Comparison of ENCODE assay signal across 16 mouse cellular contexts in the genomic region with DNA sequence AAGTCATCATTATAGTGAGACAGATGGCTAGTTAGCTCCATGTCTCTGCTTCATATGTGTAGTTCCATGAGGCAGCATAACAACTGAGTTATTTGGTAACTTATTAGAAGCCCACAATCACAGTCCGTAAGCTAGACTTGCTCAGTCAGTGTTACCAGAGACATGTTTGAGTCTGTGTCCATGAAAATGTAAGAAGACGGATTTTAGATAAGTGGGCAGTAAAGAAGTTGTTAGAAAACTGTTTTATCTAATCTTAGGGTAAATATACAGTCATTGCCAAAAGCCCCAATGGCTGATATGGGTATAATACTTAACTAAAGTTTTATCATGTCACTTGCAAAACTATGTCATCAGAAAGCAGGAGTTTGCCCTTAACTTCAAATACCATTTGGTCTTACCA.
"Had no signal": no experiment of that assay in that cellular context is flagged by ENCODE, and none has a peak within 500 bp of the region (broad histone marks: within the 10 kb centered on the region; RNA-seq: fewer than 3 reads in every experiment).

No protein-coding gene starts in this region.

- H3K4me1 ChIP-seq: liver, embryonic 13.5 days; liver, embryonic 15.5 days; megakaryocyte, embryonic 14.5 days; midbrain, embryonic 13.5 days; midbrain, embryonic 15.5 days; neural tube, embryonic 12.5 days; stomach, embryonic 15.5 days had no signal

- H3K9me3 ChIP-seq: liver, embryonic 13.5 days; liver, embryonic 15.5 days; megakaryocyte, embryonic 14.5 days; midbrain, embryonic 13.5 days; midbrain, embryonic 15.5 days; neural tube, embryonic 12.5 days; stomach, embryonic 15.5 days had no signal

- ATAC-seq: liver, postnatal 0 days; midbrain, embryonic 13.5 days; midbrain, embryonic 15.5 days had no signal

- H3K4me2 ChIP-seq: liver, embryonic 13.5 days; liver, embryonic 15.5 days; midbrain, embryonic 11.5 days; midbrain, embryonic 13.5 days; midbrain, embryonic 15.5 days; neural tube, embryonic 12.5 days; stomach, embryonic 15.5 days had no signal

- H3K36me3 ChIP-seq: liver, embryonic 13.5 days; liver, embryonic 15.5 days; midbrain, embryonic 13.5 days; midbrain, embryonic 15.5 days; neural tube, embryonic 12.5 days; stomach, embryonic 15.5 days had no signal

- H3K27me3 ChIP-seq: liver, embryonic 13.5 days; liver, embryonic 15.5 days; megakaryocyte, embryonic 14.5 days; midbrain, embryonic 13.5 days; midbrain, embryonic 15.5 days; neural tube, embryonic 12.5 days; stomach, embryonic 15.5 days had no signal

- H3K9ac ChIP-seq: liver, embryonic 13.5 days; liver, embryonic 15.5 days; liver, postnatal 0 days; midbrain, embryonic 13.5 days; midbrain, embryonic 15.5 days; neural tube, embryonic 12.5 days; stomach, embryonic 15.5 days had no signal

- H3K27ac ChIP-seq: liver, embryonic 13.5 days; liver, embryonic 15.5 days; macrophage; midbrain, embryonic 13.5 days; midbrain, embryonic 15.5 days; neural tube, embryonic 12.5 days; stomach, embryonic 15.5 days; stomach, postnatal 0 days had no signal

- H3K4me3 ChIP-seq: liver, embryonic 13.5 days; liver, embryonic 15.5 days; megakaryocyte, embryonic 14.5 days; midbrain, embryonic 13.5 days; midbrain, embryonic 15.5 days; neural tube, embryonic 12.5 days; stomach, embryonic 15.5 days had no signal

- DNase-seq: liver, embryonic 13.5 days; liver, postnatal 0 days; lung, adult 2 months; right cerebral cortex, postnatal 14 days; thymus, adult 2 months; thymus, postnatal 25 days; thymus, postnatal 4 days had no signal
